Mouse (Mus musculus) liver, embryonic 11.5 days (tissue): ENCODE results near the gene P4ha3. TPM values are rescaled to one million over a fixed set of nuclear protein-coding genes. Genes with fewer than 3 reads are reported as not detected.

ENCODE experiments used
- ATAC-seq: fragments of 200-750 bp; cut with Nextera tagmentation; replicated peaks from 2 replicates; pipeline ENCODE4 v1.8.0; 2017; ENCODE audit warnings: moderate number of reproducible peaks, mild to moderate bottlenecking, moderate TSS enrichment, moderate library complexity; ENCODE audit not compliant: low FRiP score
- DNase-seq: peaks from one replicate; pipeline ENCODE4 v3.0.0-alpha.2; 2017; ENCODE audit warnings: low spot score
- H3K27ac ChIP-seq: fragments of 300-500 bp; sonication (generic); 2 replicates; pipeline ENCODE4 v1.5.1; 2014; ENCODE audit warnings: mild to moderate bottlenecking, low read depth, low read length, control low read depth
- H3K27me3 ChIP-seq: fragments of 300-500 bp; sonication (generic); replicated peaks from 2 replicates; pipeline ENCODE4 v1.6.1; 2014; ENCODE audit warnings: low read length, mixed read lengths; ENCODE audit not compliant: control insufficient read depth, insufficient read depth
- H3K36me3 ChIP-seq: fragments of 300-500 bp; sonication (generic); 2 replicates; pipeline ENCODE4 v1.6.1; 2014; ENCODE audit warnings: mild to moderate bottlenecking, low read length, moderate library complexity, mixed read lengths; ENCODE audit not compliant: control insufficient read depth, insufficient read depth
- H3K4me1 ChIP-seq: fragments of 300-500 bp; sonication (generic); replicated peaks from 2 replicates; pipeline ENCODE4 v1.6.1; 2014; ENCODE audit warnings: low read length, mixed read lengths; ENCODE audit not compliant: control insufficient read depth, insufficient read depth
- H3K4me2 ChIP-seq: fragments of 300-500 bp; sonication (generic); 2 replicates; pipeline ENCODE4 v1.6.1; 2014; ENCODE audit warnings: mild to moderate bottlenecking, control low read depth, moderate library complexity
- H3K4me3 ChIP-seq: fragments of 300-500 bp; sonication (generic); 2 replicates; pipeline ENCODE4 v1.5.1; 2014; ENCODE audit warnings: low read depth, low read length, control low read depth
- H3K9ac ChIP-seq: fragments of 300-500 bp; sonication (generic); 2 replicates; pipeline ENCODE4 v1.6.1; 2014; ENCODE audit warnings: low read depth, low read length, control low read depth
- H3K9me3 ChIP-seq: fragments of 300-500 bp; sonication (generic); 2 replicates; pipeline ENCODE4 v1.6.1; 2016; ENCODE audit warnings: low read length, inconsistent platforms, mixed read lengths; ENCODE audit not compliant: control insufficient read depth
- WGBS: fragments of 180-500 bp; shearing (Covaris S2); extraction: QIAGEN DNeasy Blood & Tissue Kit; methylation state at CpG from one replicate; pipeline ENCODE4 v1.1.7; 2014; 5-methylcytosine and 5-hydroxymethylcytosine counted together
- polyA plus RNA-seq: library from polyadenylated mRNA; unstranded; fragments of >200 nt; fragmentation: Nextera tagmentation; extraction: Ambion mirVana; gene quantifications from 2 replicates; pipeline ENCODE4 v1.2.1, GENCODE M21; 2014

Gene P4ha3
- polyA plus RNA-seq, 1 experiment from 2014 or later = 7.1 TPM

GRCm38 (mm10) chr7:100331269-100331668 is 45.9 kb downstream of the P4ha3 start:
- Histone ChIP-seq H3K27me3 (no peaks in the 10 kb centered on the region), H3K9me3 (no peaks in the 10 kb centered on the region)
- ATAC-seq = no peak

DNA sequence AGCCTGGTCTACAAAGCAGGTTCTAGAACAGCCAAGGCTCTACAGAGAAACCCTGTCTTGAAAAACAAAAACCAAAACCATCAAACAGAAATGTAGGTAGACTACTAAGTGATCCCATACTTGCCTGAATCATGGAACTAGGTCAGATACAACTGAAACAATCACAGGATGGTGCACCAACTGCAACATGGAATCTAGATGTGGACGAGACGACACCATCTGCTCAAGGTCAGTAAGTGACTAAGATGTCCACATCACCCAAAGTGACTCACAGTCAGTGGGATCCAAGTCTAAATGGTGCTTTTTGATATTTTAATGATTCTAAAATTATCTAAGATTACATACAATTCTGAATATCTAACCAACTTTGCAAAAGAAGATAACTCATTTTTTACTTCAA is 50.6 kb downstream of the P4ha3 start:
- WGBS = 90% methylated on average over 2 of the region's 2 CpGs
- Histone ChIP-seq H3K27me3 (no peaks in the 10 kb centered on the region), H3K9ac (no peak overlapping the region), H3K4me3 (no peak overlapping the region), H3K9me3 (no peaks in the 10 kb centered on the region), H3K4me2 (no peak overlapping the region), H3K4me1 (no peaks in the 10 kb centered on the region), H3K36me3 (peaks cover 27% of the 10 kb centered on the region; the same call in 1 of the 2 replicates), H3K27ac (no peak overlapping the region)
- DNase-seq (no peak), ATAC-seq (no peak)

More at GRCm38 (mm10) chr7:100331269-100331668, 45.9 kb downstream of the P4ha3 start:
- Histone ChIP-seq H3K27ac (no peak overlapping the region), H3K4me2 (no peak overlapping the region), H3K4me1 (no peaks in the 10 kb centered on the region), H3K4me3 (no peak overlapping the region), H3K9ac (no peak overlapping the region), H3K36me3 (peaks cover 19% of the 10 kb centered on the region)
- 83% methylated on average over 3 of the region's 3 CpGs for WGBS
- no peak for DNase-seq

- no peak overlapping the region for H3K4me3 ChIP-seq
- ATAC-seq (no peak), DNase-seq (no peak)
- WGBS = 79% methylated on average over 4 of the region's 4 CpGs
- no peaks in the 10 kb centered on the region for H3K9me3 ChIP-seq
- H3K4me2 ChIP-seq = no peak overlapping the region
- H3K27ac ChIP-seq = no peak overlapping the region
- no peaks in the 10 kb centered on the region for H3K36me3 ChIP-seq
- H3K4me1 ChIP-seq = no peaks in the 10 kb centered on the region
- no peaks in the 10 kb centered on the region for H3K27me3 ChIP-seq
- H3K9ac ChIP-seq = no peak overlapping the region
These were observed 69.7 kb downstream of the P4ha3 start for GRCm38 (mm10) chr7:100354984-100355383.

- H3K9ac ChIP-seq = no peak overlapping the region
- 89% methylated on average over 5 of the region's 5 CpGs for WGBS
- ATAC-seq = no peak
- no peaks in the 10 kb centered on the region for H3K4me1 ChIP-seq
- no peaks in the 10 kb centered on the region for H3K36me3 ChIP-seq
- no peak for DNase-seq
- H3K27ac ChIP-seq = no peak overlapping the region
- no peak overlapping the region for H3K4me2 ChIP-seq
- H3K4me3 ChIP-seq = no peak overlapping the region
- no peaks in the 10 kb centered on the region for H3K27me3 ChIP-seq
- no peaks in the 10 kb centered on the region for H3K9me3 ChIP-seq
These were observed 71.0 kb downstream of the P4ha3 start for GRCm38 (mm10) chr7:100356324-100356723.

GRCm38 (mm10) chr7:100356768-100357167 is 71.4 kb downstream of the P4ha3 start:
- no peaks in the 10 kb centered on the region for H3K27me3 ChIP-seq
- H3K4me3 ChIP-seq = no peak overlapping the region
- no peaks in the 10 kb centered on the region for H3K9me3 ChIP-seq
- no peak for DNase-seq
- no peaks in the 10 kb centered on the region for H3K4me1 ChIP-seq
- H3K4me2 ChIP-seq = no peak overlapping the region
- no peak overlapping the region for H3K27ac ChIP-seq
- no peaks in the 10 kb centered on the region for H3K36me3 ChIP-seq
- H3K9ac ChIP-seq = no peak overlapping the region
- ATAC-seq = no peak
- WGBS = 84% methylated on average over 1 of the region's 1 CpGs

DNA sequence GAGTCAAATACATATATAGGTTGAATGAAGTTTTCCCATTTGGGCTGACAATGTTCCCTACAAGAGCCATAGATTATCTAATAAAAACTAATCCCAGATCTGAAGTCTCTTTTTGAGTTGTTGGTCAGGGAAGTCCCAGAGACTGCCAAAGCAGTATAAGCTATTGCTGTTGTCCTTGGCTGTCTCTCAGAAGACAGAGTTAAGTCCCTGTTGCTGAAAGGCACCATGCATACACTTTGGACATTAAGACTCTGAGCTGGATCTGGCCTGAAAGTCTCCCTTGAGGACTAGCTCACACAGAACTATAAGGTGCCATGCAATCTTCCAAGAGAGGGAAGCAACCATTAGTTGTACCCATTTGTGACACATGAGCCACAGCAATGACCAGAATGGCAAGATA is 72.5 kb downstream of the P4ha3 start:
- H3K9me3 ChIP-seq = no peaks in the 10 kb centered on the region

GRCm38 (mm10) chr7:100363162-100363561 is 77.8 kb downstream of the P4ha3 start:
- WGBS = 87% methylated on average over 2 of the region's 2 CpGs
- H3K4me3 ChIP-seq = no peak overlapping the region
- peaks cover 3% of the 10 kb centered on the region; the same call in 1 of the 2 replicates for H3K4me1 ChIP-seq
- H3K9ac ChIP-seq = no peak overlapping the region
- no peak for ATAC-seq
- no peaks in the 10 kb centered on the region for H3K9me3 ChIP-seq
- no peak overlapping the region for H3K4me2 ChIP-seq
- no peak overlapping the region for H3K27ac ChIP-seq
- H3K27me3 ChIP-seq = no peaks in the 10 kb centered on the region
- no peak for DNase-seq
- H3K36me3 ChIP-seq = no peaks in the 10 kb centered on the region; the same call in 1 of the 2 replicates

More for the DNA sequence above, 72.5 kb downstream of the P4ha3 start:
- no peak overlapping the region for H3K9ac ChIP-seq
- H3K4me1 ChIP-seq = no peaks in the 10 kb centered on the region
- no peak for ATAC-seq
- no peaks in the 10 kb centered on the region for H3K36me3 ChIP-seq
- no peaks in the 10 kb centered on the region for H3K27me3 ChIP-seq
- no peak for DNase-seq
- H3K4me2 ChIP-seq = no peak overlapping the region
- H3K4me3 ChIP-seq = no peak overlapping the region
- H3K27ac ChIP-seq = no peak overlapping the region

GRCm38 (mm10) chr7:100364888-100365287 is 79.6 kb downstream of the P4ha3 start:
- DNase-seq (no peak), ATAC-seq (no peak)
- Histone ChIP-seq H3K27ac (no peak overlapping the region), H3K4me1 (peaks cover 5% of the 10 kb centered on the region; the same call in 1 of the 2 replicates), H3K4me3 (no peak overlapping the region), H3K9me3 (no peaks in the 10 kb centered on the region), H3K9ac (no peak overlapping the region), H3K36me3 (no peaks in the 10 kb centered on the region; the same call in 1 of the 2 replicates), H3K27me3 (no peaks in the 10 kb centered on the region), H3K4me2 (no peak overlapping the region)
- 44% methylated on average over 6 of the region's 6 CpGs for WGBS
